Mouse (Mus musculus) neural tube, embryonic 12.5 days (tissue): ENCODE data around the gene Tuba3a. TPM values are rescaled to one million over a fixed set of nuclear protein-coding genes. Genes with fewer than 3 reads are reported as not detected.
"Not testable (repeated sequence)": the region's sequence is repeated elsewhere in the genome, so short reads cannot be mapped to it uniquely, and the experiment has no call there.

Source experiments
- ATAC-seq: fragments of 200-750 bp; cut with Nextera tagmentation; 2 replicates; pipeline ENCODE4 v1.8.0; 2017; ENCODE audit warnings: low read depth, mild to moderate bottlenecking, moderate TSS enrichment, moderate library complexity; ENCODE audit not compliant: low FRiP score
- H3K27ac ChIP-seq: fragments of 300-500 bp; sonication (generic); 2 replicates; pipeline ENCODE4 v1.5.1; 2016
- H3K27me3 ChIP-seq: fragments of 300-500 bp; sonication (generic); replicated peaks from 2 replicates; pipeline ENCODE4 v1.6.1; 2016; ENCODE audit warnings: mild to moderate bottlenecking
- H3K36me3 ChIP-seq: fragments of 300-500 bp; sonication (generic); 2 replicates; pipeline ENCODE4 v1.6.1; 2016; ENCODE audit warnings: mild to moderate bottlenecking
- H3K4me1 ChIP-seq: fragments of 300-500 bp; sonication (generic); 2 replicates; pipeline ENCODE4 v1.6.1; 2016
- H3K4me2 ChIP-seq: fragments of 300-500 bp; sonication (generic); replicated peaks from 2 replicates; pipeline ENCODE4 v1.6.1; 2016; ENCODE audit warnings: mild to moderate bottlenecking
- H3K4me3 ChIP-seq: fragments of 300-500 bp; sonication (generic); 2 replicates; pipeline ENCODE4 v1.5.1; 2016
- H3K9ac ChIP-seq: fragments of 300-500 bp; sonication (generic); 2 replicates; pipeline ENCODE4 v1.6.1; 2016; ENCODE audit warnings: mild to moderate bottlenecking
- H3K9me3 ChIP-seq: fragments of 300-500 bp; sonication (generic); 2 replicates; pipeline ENCODE4 v1.6.1; 2016; ENCODE audit warnings: mild to moderate bottlenecking
- WGBS: fragments of 180-500 bp; shearing (Covaris S2); methylation state at CpG from one replicate; pipeline ENCODE4 v1.1.7; 2016; 5-methylcytosine and 5-hydroxymethylcytosine counted together
- polyA plus RNA-seq: library from polyadenylated mRNA; unstranded; fragments of >200 nt; fragmentation: Nextera tagmentation; extraction: Ambion mirVana; gene quantifications from 2 replicates; pipeline ENCODE4 v1.2.1, GENCODE M21; 2016

Gene Tuba3a
- polyA plus RNA-seq, 1 experiment from 2014 or later = 0.42 TPM

GRCm38 (mm10) chr6:125279729-125280128 lies 6.1 kb downstream of the Tuba3a start:
- no peak overlapping the region for H3K4me3 ChIP-seq
- no peak overlapping the region for H3K27ac ChIP-seq
- no peaks in the 10 kb centered on the region for H3K9me3 ChIP-seq
- H3K4me2 ChIP-seq = no peak overlapping the region
- no peak for ATAC-seq
- H3K9ac ChIP-seq = no peak overlapping the region
- 60% methylated on average over 8 of the region's 8 CpGs for WGBS
- no peaks in the 10 kb centered on the region for H3K27me3 ChIP-seq
- H3K4me1 ChIP-seq = no peaks in the 10 kb centered on the region
- no peaks in the 10 kb centered on the region for H3K36me3 ChIP-seq

- Histone ChIP-seq H3K36me3 (no peaks in the 10 kb centered on the region), H3K9me3 (no peaks in the 10 kb centered on the region), H3K27ac (no peak overlapping the region), H3K27me3 (no peaks in the 10 kb centered on the region), H3K4me3 (no peak overlapping the region), H3K4me1 (no peaks in the 10 kb centered on the region), H3K4me2 (no peak overlapping the region), H3K9ac (no peak overlapping the region)
- ATAC-seq = no peak
- 61% methylated on average over 15 of the region's 15 CpGs for WGBS
Observed at GRCm38 (mm10) chr6:125274841-125275563, 10.8 kb downstream of the Tuba3a start.

GRCm38 (mm10) chr6:125272228-125272785 lies 13.5 kb downstream of the Tuba3a start:
- 82% methylated on average over 10 of the region's 10 CpGs for WGBS
- no peaks in the 10 kb centered on the region for H3K9me3 ChIP-seq

GRCm38 (mm10) chr6:125271455-125272227 lies 14.2 kb downstream of the Tuba3a start:
- no peak overlapping the region for H3K4me3 ChIP-seq
- no peak overlapping the region for H3K27ac ChIP-seq
- no peaks in the 10 kb centered on the region for H3K27me3 ChIP-seq
- WGBS = 22% methylated on average over 17 of the region's 17 CpGs
- no peak overlapping the region for H3K9ac ChIP-seq
- peak overlapping the region; percentile 33 for H3K4me2 ChIP-seq
- peak; percentile 87 for ATAC-seq
- no peaks in the 10 kb centered on the region for H3K9me3 ChIP-seq
- H3K4me1 ChIP-seq = no peaks in the 10 kb centered on the region
- no peaks in the 10 kb centered on the region for H3K36me3 ChIP-seq

More at GRCm38 (mm10) chr6:125272228-125272785, 13.5 kb downstream of the Tuba3a start:
- Histone ChIP-seq H3K4me3 (no peak overlapping the region), H3K4me2 (no peak overlapping the region), H3K36me3 (no peaks in the 10 kb centered on the region), H3K9ac (no peak overlapping the region), H3K27ac (no peak overlapping the region), H3K27me3 (no peaks in the 10 kb centered on the region), H3K4me1 (no peaks in the 10 kb centered on the region)
- no peak for ATAC-seq

GRCm38 (mm10) chr6:125268799-125269198 lies 17.0 kb downstream of the Tuba3a start:
- WGBS = 54% methylated on average over 6 of the region's 6 CpGs

GRCm38 (mm10) chr6:125267469-125267868 lies 18.4 kb downstream of the Tuba3a start:
- Histone ChIP-seq H3K9me3 (no peaks in the 10 kb centered on the region), H3K27me3 (no peaks in the 10 kb centered on the region), H3K4me1 (no peaks in the 10 kb centered on the region), H3K9ac (no peak overlapping the region), H3K4me3 (no peak overlapping the region), H3K27ac (no peak overlapping the region), H3K4me2 (no peak overlapping the region), H3K36me3 (no peaks in the 10 kb centered on the region)
- no peak for ATAC-seq
- WGBS = 86% methylated on average over 3 of the region's 3 CpGs

More at GRCm38 (mm10) chr6:125268799-125269198, 17.0 kb downstream of the Tuba3a start:
- H3K4me2 ChIP-seq = no peak overlapping the region
- H3K36me3 ChIP-seq = no peaks in the 10 kb centered on the region
- no peaks in the 10 kb centered on the region for H3K4me1 ChIP-seq
- no peaks in the 10 kb centered on the region for H3K27me3 ChIP-seq
- H3K9me3 ChIP-seq = no peaks in the 10 kb centered on the region
- H3K9ac ChIP-seq = no peak overlapping the region
- no peak overlapping the region for H3K4me3 ChIP-seq
- no peak for ATAC-seq
- H3K27ac ChIP-seq = no peak overlapping the region

GRCm38 (mm10) chr6:125266600-125266999 lies 19.2 kb downstream of the Tuba3a start:
- not testable (repeated sequence) for ATAC-seq, H3K4me2 ChIP-seq, H3K9me3 ChIP-seq, H3K4me3 ChIP-seq, H3K27me3 ChIP-seq, H3K27ac ChIP-seq, H3K4me1 ChIP-seq, H3K36me3 ChIP-seq, H3K9ac ChIP-seq
- 66% methylated on average over 6 of the region's 6 CpGs for WGBS

- Histone ChIP-seq H3K27me3 (no peaks in the 10 kb centered on the region), H3K9me3 (no peaks in the 10 kb centered on the region), H3K4me2 (no peak overlapping the region), H3K9ac (no peak overlapping the region), H3K36me3 (no peaks in the 10 kb centered on the region), H3K4me3 (no peak overlapping the region), H3K4me1 (no peaks in the 10 kb centered on the region), H3K27ac (no peak overlapping the region)
- ATAC-seq = no peak
- 76% methylated on average over 13 of the region's 13 CpGs for WGBS
Observed at GRCm38 (mm10) chr6:125266091-125266490, 19.8 kb downstream of the Tuba3a start.

- no peaks in the 10 kb centered on the region for H3K36me3 ChIP-seq
- ATAC-seq = no peak
- H3K9me3 ChIP-seq = no peaks in the 10 kb centered on the region
- H3K27me3 ChIP-seq = no peaks in the 10 kb centered on the region
- H3K9ac ChIP-seq = no peak overlapping the region
- 54% methylated on average over 10 of the region's 10 CpGs for WGBS
- no peak overlapping the region for H3K27ac ChIP-seq
- H3K4me2 ChIP-seq = no peak overlapping the region
- no peaks in the 10 kb centered on the region for H3K4me1 ChIP-seq
- H3K4me3 ChIP-seq = no peak overlapping the region
Observed at GRCm38 (mm10) chr6:125265239-125265638, 20.6 kb downstream of the Tuba3a start.

- no peak overlapping the region for H3K4me2 ChIP-seq
- no peaks in the 10 kb centered on the region for H3K27me3 ChIP-seq
- no peaks in the 10 kb centered on the region for H3K36me3 ChIP-seq
- H3K9ac ChIP-seq = no peak overlapping the region
- no peak for ATAC-seq
- no peak overlapping the region for H3K4me3 ChIP-seq
- H3K9me3 ChIP-seq = no peaks in the 10 kb centered on the region
- WGBS = 87% methylated on average over 9 of the region's 9 CpGs
- no peak overlapping the region for H3K27ac ChIP-seq
- H3K4me1 ChIP-seq = no peaks in the 10 kb centered on the region
Observed at GRCm38 (mm10) chr6:125264219-125264618, 21.6 kb downstream of the Tuba3a start.

- Histone ChIP-seq H3K36me3 (no peaks in the 10 kb centered on the region), H3K4me3 (no peak overlapping the region), H3K9ac (no peak overlapping the region), H3K4me2 (no peak overlapping the region), H3K27ac (no peak overlapping the region), H3K9me3 (no peaks in the 10 kb centered on the region), H3K27me3 (no peaks in the 10 kb centered on the region), H3K4me1 (no peaks in the 10 kb centered on the region)
- ATAC-seq = no peak
- WGBS = 88% methylated on average over 10 of the region's 10 CpGs
Observed at GRCm38 (mm10) chr6:125260006-125260555, 25.8 kb downstream of the Tuba3a start.

GRCm38 (mm10) chr6:125256222-125256966 lies 29.4 kb downstream of the Tuba3a start:
- ATAC-seq = no peak
- no peaks in the 10 kb centered on the region for H3K27me3 ChIP-seq
- H3K27ac ChIP-seq = no peak overlapping the region
- H3K9me3 ChIP-seq = no peaks in the 10 kb centered on the region
- 85% methylated on average over 8 of the region's 8 CpGs for WGBS
- H3K4me2 ChIP-seq = no peak overlapping the region
- H3K36me3 ChIP-seq = no peaks in the 10 kb centered on the region
- no peak overlapping the region for H3K4me3 ChIP-seq
- H3K9ac ChIP-seq = no peak overlapping the region
- no peaks in the 10 kb centered on the region for H3K4me1 ChIP-seq
